Mouse (Mus musculus): ENCODE measurements around the gene Ttc21a.
"Not testable (repeated sequence)": the region's sequence is repeated elsewhere in the genome, so short reads cannot be mapped to it uniquely, and the experiment has no call there.

Gene Ttc21a

DNA sequence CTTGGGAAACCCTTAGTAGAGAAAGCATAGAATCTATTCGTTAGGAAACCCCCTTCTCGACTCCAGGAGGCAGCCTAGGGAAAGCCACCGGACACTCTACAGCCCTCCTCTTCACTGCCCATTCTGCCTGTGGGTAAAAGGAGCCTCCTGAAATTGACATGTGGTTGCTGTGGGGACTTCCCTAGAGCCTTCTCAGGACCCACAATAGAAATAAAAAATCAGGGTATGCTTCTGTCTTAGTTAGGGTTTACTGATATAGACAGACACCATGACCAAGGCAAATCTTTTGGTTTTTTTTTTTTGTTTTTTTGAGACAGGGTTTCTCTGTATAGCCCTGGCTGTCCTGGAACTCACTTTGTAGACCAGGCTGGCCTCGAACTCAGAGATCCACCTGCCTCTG lies 58.7 kb downstream of the Ttc21a start:
- no peak for DNase-seq (ENCODE audit: low read depth, low spot score)

DNA sequence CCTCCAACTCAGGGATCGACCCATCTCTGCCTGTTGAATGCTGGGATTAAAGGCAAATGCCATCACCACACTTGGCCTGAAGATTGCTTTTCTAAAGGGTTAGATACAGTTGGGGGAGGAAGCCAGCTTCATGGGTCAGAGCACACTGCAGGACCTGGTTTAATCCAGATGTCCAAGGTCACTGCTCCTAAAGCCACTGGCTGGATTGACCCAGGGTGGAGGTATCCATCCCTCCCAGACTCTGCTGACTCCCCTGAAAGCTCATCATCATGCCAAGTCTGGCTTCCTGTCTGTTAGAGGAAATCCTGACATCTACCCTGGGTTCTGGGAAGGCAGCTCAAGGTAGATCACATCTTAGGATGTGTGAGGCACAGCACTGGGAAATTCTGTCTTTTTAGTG lies 61.4 kb downstream of the Ttc21a start:
- no peak for DNase-seq (ENCODE audit: low read depth, low spot score)

DNA sequence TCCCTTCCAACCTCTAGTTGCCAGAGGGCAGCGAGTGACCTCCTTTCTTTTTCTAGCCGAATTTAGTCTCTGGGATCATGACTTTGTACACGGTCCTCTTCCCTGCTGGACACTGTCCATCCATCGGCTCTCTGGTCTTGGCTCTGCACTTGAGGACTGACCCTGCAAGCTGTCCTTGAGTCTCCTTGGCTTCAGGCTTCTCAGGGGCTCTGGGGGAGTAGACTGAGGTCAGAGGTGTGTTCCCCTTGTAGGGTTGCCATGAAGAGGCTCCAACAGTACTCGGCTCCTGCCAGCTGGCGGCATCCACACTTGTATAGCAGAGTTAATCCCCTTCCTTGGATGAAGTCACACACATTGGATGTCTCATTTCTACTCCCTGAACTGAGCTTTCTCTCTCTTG lies 62.2 kb downstream of the Ttc21a start:
- no peak for DNase-seq (ENCODE audit: low read depth, low spot score)

DNA sequence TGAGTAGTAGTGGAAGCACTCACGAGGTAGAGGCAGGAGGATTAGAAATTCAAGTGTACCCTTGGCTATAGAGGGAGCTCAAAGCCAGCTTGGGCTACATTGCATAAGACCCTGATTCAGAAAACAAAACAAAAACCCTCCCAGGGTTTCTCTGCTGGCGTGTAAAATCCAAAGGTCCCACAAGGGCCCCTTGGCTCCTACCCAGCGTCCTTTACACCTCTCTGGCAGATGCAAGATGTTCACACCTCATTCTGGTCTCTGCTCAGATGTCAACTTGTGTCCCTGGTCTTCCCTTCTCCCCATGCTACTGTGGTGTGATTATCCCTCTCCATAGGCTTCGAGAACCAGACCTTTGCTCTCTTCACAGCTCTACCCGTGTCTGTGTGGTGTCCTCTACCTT lies 63.4 kb downstream of the Ttc21a start:
- no peak for DNase-seq (ENCODE audit: low read depth, low spot score)

DNA sequence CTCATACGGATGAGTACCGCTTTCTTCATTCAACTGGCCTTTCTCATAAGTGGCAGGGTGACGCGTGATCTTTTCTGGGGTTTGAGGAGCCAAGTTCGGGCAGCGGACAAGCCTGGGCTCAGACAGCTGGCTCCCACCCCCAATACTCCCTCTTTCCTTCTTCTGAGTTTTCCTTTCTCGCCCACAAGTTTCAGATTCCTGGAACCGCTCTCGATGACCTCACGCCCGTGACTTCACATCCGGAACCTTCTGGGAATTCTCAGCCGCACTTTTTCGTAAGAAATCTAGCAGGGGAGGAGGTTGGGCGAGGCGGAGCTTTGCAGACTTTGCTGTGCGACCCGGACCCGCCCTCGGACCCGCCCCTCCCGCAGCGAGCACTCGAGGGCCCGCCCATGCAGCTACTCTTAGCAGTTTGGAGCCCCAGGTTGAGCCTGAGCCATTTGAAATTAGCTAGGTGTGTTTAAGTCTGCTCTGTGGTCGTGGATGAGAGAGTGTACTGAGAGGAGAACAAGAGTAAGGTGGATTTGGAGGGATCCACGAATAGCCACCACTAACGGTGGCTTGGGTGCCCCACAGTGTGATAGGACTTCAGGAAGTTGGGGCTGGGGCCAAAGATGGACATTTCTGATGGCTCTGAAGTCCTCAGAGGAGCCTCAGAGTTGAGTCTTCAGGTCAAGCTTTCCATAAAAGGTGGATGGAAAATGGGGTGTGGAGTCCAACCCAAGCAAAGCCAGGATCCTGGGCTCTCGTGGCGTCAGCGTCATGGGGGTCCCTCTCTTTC lies 64.7 kb downstream of the Ttc21a start:
- DNase-seq (ENCODE audit: low read depth, low spot score): peak; percentile 95

DNA sequence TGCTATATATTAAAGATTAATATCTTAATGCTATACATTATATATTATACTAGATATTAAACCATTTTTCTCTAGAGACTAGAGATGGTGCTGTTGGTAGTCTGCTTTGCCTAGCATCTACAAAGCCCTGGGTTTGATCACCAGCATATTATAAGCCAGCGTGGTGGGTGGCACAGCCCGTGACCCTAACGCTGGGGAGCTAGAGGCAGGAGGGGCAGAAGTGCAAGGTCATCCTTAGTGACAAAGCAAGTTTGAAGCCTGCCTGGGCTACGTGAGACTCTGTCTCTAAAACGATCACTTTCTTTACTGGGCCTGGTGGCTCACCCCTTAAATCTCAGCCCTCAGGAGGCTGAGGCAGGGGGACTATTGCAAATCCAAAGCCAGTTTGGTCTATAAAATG lies 65.5 kb downstream of the Ttc21a start:
- DNase-seq (ENCODE audit: low read depth, low spot score): peak; percentile 47

DNA sequence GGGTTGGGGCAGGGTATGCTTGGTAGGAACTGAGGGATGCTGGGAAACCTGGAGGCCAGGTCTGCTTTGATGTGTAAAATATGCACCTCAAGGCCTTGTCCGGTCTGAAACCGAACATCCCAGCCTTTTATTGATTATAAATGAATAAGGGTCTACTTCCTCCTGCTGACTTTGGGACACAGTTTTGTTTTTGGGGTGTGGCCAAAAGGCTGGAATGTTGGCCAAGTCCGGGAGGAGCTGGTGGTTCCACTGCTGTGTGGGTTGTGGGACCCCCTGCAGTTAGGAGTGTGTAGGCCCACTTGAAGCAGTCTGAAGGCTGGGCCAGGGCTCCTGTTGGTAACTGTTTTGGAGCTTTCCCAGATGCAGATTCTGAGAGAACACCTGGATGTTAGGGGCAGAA lies 68.5 kb downstream of the Ttc21a start:
- DNase-seq (ENCODE audit: low read depth, low spot score): peak; percentile 96

DNA sequence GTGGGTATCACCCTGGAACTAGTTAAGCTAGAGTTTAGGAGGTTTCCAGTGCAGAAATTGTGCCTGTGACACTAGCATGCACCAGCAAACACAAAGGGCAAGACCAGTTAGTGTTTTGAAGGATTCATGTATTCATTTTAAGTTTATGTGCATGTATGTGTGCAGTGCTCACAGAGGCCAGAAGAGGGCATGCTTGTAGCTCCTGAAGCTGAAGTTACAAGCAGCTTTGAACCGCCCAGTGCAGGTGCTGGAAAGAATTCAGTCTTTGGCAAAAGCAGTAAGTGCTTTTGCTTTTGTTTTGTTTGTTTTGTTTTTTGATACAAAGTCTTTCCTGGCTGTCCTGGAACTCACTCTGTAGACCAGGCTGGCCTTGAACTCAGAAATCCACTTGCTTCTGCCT lies 70.4 kb downstream of the Ttc21a start:
- peak; percentile 83 for DNase-seq (ENCODE audit: low read depth, low spot score)

DNA sequence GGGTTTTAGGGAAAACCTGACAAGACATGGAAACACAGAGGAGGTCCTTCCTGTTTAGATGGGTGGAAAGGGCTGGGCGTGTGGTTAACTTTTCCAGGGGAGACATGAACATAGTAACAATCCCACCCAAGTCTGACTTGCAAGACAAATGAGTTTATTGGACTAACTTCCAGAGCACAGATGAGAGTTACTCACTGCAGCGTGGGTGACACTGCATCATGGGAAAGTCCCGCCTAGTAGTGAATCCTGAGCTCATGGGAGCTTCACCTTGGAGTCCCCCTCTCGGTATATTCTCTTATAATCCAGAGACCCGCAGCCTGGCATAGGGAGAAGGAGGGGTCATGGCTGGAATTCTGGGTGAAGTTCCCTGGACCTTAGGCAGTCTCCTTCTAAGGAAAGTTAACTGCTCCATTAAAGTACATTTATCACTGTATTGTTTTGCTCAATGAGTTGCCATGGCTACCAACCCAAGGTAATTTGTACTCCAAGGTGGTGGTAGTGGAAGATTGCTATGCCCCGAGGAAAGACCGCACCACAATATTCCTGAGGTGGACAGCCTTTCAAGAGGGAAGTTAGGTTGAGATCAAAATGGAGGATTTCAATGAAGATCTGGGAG lies 71.9 kb downstream of the Ttc21a start:
- DNase-seq (ENCODE audit: low read depth, low spot score): peak; percentile 59

DNA sequence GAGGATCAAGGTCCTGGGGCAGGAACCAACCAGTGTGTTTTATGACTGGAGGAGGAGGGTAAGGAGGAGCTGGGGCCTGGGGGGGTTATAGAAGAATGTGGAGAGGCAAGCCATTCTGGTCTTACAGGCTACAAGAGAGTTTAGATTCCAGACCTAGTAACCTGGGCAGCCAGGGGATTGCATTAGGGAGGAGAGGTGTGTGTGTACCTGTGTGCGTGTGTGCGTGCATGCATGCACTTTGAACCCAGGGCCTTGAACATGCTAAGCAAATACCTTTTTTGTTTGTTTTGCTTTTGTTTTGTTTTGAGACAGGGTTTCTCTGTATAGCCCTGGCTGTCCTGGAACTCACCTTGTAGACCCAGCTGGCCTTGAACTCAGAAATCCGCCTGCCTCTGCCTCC lies 72.5 kb downstream of the Ttc21a start:
- DNase-seq (ENCODE audit: low read depth, low spot score): no peak

DNA sequence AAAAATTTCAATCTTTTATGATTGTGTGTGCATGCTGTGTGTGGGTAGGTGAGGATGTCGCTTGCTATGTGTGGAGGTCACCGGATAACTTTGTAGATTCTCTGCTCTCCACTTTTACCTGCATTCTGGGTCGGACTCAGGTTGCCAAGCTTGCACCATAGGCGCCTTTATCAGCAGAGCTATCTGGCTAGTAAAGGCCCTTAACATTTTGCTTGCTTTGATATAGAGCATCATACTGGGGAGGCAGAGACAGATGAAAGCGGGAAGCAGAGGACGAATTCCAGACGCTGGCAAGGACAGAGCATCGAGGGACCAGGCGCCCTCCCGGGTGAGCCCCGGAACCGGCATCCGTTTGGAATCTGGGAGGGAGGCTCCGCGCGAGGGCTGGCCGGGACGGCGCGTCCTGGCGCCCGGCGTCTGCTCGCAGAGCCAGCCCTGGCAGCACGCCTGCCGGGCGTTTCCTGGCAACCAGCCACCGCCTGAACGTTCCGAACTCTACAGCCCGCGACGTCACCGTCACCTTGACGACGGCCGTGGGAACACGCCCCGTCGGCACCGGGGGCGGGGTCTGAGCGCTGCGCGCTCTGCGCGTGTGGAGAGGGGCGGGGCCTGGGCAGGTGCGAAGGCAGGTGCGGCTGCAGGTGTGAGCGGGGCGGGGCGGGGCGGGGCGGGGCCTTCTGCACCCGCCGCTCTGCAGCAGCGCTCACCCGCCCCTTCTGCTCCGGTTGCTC lies 73.5 kb downstream of the Ttc21a start:
- peak; percentile 96 for DNase-seq (ENCODE audit: low read depth, low spot score)

DNA sequence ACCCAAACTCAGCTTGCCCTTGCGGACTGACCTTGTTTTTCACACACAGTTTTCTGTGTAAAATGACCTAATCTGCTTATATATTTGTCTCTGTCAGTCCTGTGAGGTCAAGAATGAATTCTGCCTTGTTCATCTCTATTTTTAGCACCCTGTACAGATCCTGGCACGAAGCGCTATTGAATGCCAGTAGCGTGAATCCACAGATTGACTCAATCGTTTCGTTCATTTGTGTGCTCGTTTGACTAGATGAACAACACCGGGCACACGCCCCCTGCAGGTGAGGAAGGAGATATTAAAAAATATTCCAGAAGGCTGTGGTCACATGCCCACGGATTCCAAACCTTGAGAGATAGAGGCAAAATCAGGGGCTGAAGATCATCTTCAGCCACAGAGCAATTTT lies 74.1 kb downstream of the Ttc21a start:
- DNase-seq (ENCODE audit: low read depth, low spot score): peak; percentile 87

DNA sequence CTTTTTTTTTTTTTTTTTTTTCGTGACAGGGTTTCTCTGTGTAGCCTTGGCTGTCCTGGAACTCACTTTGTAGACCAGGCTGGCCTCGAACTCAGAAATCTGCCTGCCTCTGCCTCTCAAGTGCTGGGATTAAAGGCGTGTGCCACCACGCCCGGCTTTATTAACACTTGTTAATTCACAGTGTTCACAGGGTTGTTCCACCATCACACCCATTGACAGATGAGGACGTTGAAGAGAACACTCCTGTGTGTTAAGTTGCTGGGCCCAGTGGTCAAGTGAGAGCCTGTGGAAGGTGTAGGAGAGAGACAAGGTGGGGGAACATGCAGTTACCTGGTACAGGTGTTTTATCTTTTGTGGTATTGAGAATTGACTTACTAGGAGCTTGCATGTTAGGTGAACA lies 74.8 kb downstream of the Ttc21a start:
- not testable (repeated sequence) for DNase-seq (ENCODE audit: low read depth, low spot score)

DNA sequence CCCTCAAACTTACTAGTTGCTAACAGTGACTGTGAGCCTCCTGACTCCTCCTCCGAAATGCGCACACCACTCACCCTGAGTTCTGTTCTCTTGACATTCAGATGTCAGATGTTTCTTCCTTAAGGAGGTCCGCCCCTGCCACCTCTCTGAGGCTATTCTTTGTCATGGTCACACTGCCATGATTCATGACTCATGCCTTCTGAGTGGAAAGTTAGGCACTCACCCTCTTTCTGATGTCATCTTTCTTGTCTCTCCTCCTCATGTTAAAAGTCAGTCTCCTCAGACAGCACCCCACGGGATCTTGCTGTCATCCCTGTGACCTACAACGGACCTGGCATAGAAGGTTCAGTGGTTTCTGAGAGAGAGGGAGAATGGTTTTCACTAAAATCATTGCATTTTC lies 75.4 kb downstream of the Ttc21a start:
- DNase-seq (ENCODE audit: low read depth, low spot score): peak; percentile 44

DNA sequence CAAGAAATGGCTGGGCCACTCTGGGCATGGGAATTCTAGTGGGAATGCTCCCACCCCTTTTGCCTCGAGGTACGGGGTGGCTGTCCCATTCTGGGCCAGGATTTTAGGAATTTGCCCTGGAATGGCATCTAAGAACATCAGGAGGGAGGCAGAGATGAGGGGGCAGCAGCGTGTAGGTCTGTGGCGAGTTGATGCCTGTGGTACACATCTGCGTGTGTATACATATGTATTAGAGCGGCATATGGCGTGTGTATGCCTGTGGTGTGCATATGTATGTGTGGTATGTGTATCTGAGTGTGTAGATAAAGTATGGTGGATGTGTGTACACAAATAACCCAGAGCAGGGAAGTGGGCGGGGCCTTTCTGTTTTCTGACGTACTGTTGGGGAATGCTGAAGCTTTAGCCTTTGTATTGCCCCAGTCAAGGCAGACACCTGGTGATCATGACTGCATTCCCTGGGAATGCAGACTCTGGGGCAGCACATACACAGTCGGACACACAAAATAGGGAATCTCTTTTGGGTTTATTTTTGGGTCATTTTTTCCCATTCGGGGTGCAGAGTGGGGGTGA lies 75.9 kb downstream of the Ttc21a start:
- peak; percentile 42 for DNase-seq (ENCODE audit: low read depth, low spot score)

DNA sequence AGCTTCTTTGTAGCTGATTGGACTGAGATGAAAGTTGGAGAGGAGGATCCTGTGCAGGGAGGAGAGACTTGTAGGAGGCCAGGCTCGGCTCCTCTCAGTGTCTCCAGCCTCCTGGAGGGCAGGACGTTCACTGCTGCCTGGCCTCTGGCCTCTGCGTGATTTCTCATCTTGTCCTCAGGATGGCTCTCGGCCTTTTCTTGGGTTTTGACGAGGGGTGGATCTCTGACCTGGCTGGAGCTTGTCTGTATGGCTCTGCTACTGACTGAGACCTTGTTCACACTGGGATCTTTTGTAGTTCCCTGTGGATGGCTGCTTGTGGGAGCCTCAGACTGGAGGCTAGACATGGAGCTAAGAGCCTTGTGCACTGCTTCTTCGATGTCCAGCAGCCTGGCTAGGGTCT lies 77.4 kb downstream of the Ttc21a start:
- no peak for DNase-seq (ENCODE audit: low read depth, low spot score)

DNA sequence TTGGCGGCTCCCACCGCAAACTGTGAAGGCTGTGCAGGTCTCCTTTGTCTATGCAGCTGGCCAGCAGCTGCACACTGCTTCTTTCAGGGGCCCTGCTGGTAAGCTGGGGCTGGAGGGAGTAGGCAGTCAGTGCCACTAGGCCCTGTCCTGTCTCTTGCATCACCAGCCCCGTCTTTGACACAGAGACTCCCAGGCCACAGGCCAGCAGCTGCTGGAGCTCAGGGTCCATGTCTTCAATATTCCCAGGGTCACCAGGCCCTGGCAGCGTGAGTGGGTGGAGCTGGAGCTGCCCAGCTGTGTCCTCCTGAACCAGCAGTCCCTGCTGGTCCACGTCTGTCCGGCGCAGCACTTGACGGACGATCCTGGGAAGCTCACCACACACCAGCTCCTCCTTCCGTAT lies 79.5 kb downstream of the Ttc21a start:
- DNase-seq (ENCODE audit: low read depth, low spot score): no peak

Measured in ES-CJ7 (cell line).